ENCODE assay signal across 8 mouse cellular contexts in genomic region chr14:57664822-57665627, GRCm38 (mm10). TPM values are rescaled to one million over a fixed set of nuclear protein-coding genes. Genes with fewer than 3 reads are reported as not detected.
DNase-seq lines count a peak whose midpoint lies in the region; ATAC-seq and TF ChIP-seq lines count a peak whose summit lies in the region.

TSS of gene Xpo4 (minus strand) at chr14:57665430.

- H3K4me1 ChIP-seq in hindbrain, embryonic 11.5 days (replicated peaks; ENCODE audit: control insufficient read depth, insufficient read depth, low read length), result no peaks in the 10 kb centered on the region; the same call in 1 of the 2 replicates
- no peaks in the 10 kb centered on the region; the same call in 1 of the 2 replicates for H3K4me1 ChIP-seq in lung, postnatal 0 days (ENCODE audit: insufficient read depth, low read depth, low read length)

- DNase-seq in NIH3T3 (ENCODE audit: low read depth), result peak; percentile 83
- peak; percentile 86 for DNase-seq in cerebellum, adult 9-11 months
- DNase-seq in frontal cortex, adult 2 months (ENCODE audit: extremely low spot score in 1 of 2, low spot score in 1 of 2), result peak; percentile 52 to 83
- DNase-seq in hindbrain, embryonic 11.5 days (ENCODE audit: low spot score), result peak; percentile 91
- peak; percentile 79 to 87 for DNase-seq in layer of hippocampus, postnatal 10 days (ENCODE audit: low spot score in 2 of 2)
- peak; percentile 88 for DNase-seq in lung, postnatal 0 days (ENCODE audit: low spot score)
- peak; percentile 73 for DNase-seq in ovary, postnatal 10 days (ENCODE audit: low spot score)
- DNase-seq in thymus, postnatal 0 days (ENCODE audit: low spot score), result peak; percentile 89

- H3K9ac ChIP-seq in hindbrain, embryonic 11.5 days (ENCODE audit: low read depth, low read length), result peak within 1 kb of the TSS; percentile 90
- peak within 1 kb of the TSS; percentile 80 for H3K9ac ChIP-seq in lung, postnatal 0 days (replicated peaks; ENCODE audit: low read depth)

- ATAC-seq in hindbrain, embryonic 11.5 days (ENCODE audit: low FRiP score), result peak; percentile 97
- peak; percentile 96 for ATAC-seq in lung, postnatal 0 days

- H3K4me3 ChIP-seq in hindbrain, embryonic 11.5 days (ENCODE audit: low read depth, low read length), result peak within 1 kb of the TSS; percentile 84
- H3K4me3 ChIP-seq in lung, postnatal 0 days (ENCODE audit: low read depth, low read length), result peak within 1 kb of the TSS; percentile 89

- no peak for TF ChIP-seq EP300 in lung, postnatal 0 days (IDR thresholded peaks at IDR 0.05)

- WGBS in hindbrain, embryonic 11.5 days, result under 1% methylated on average over 66 of the region's 80 CpGs
- WGBS in lung, postnatal 0 days, result under 1% methylated on average over 78 of the region's 80 CpGs

- H3K4me2 ChIP-seq in hindbrain, embryonic 11.5 days (replicated peaks; ENCODE audit: low read depth, low read length), result peak within 1 kb of the TSS; percentile 84
- H3K4me2 ChIP-seq in lung, postnatal 0 days (replicated peaks; ENCODE audit: low read depth, low read length), result peak within 1 kb of the TSS; percentile 90

- H3K36me3 ChIP-seq in hindbrain, embryonic 11.5 days (ENCODE audit: control insufficient read depth, insufficient read depth, low read length), result no peaks in the 10 kb centered on the region
- no peaks in the 10 kb centered on the region for H3K36me3 ChIP-seq in lung, postnatal 0 days (ENCODE audit: insufficient read depth, low read length)

- H3K27ac ChIP-seq in hindbrain, embryonic 11.5 days (ENCODE audit: low read depth, low read length), result peak within 1 kb of the TSS; percentile 98
- H3K27ac ChIP-seq in lung, postnatal 0 days (ENCODE audit: low read length), result peak within 1 kb of the TSS; percentile 89

- H3K9me3 ChIP-seq in hindbrain, embryonic 11.5 days (ENCODE audit: control insufficient read depth, low read length), result no peaks in the 10 kb centered on the region
- H3K9me3 ChIP-seq in lung, postnatal 0 days (ENCODE audit: low read length), result no peaks in the 10 kb centered on the region

- peak; percentile 44 for TF ChIP-seq CTCF in lung, postnatal 0 days (IDR thresholded peaks at IDR 0.05)

- H3K27me3 ChIP-seq in hindbrain, embryonic 11.5 days (ENCODE audit: control insufficient read depth, insufficient read depth, low read length), result no peaks in the 10 kb centered on the region
- H3K27me3 ChIP-seq in lung, postnatal 0 days (replicated peaks; ENCODE audit: insufficient read depth, low read length), result no peaks in the 10 kb centered on the region

RNA-seq across cellular contexts. Expression of gene Xpo4, which starts in this region (rescaled TPM):
- 6.8 and 8.0 TPM in 2 replicates for polyA plus RNA-seq in frontal cortex, adult 2 months (2012; rRNA removed)
- polyA plus RNA-seq in hindbrain, embryonic 11.5 days (2014; fragmentation: Nextera tagmentation; extraction: Ambion mirVana), result 31.7 and 32.1 TPM in 2 replicates
- total RNA-seq in layer of hippocampus, postnatal 10 days (2021), result 10 to 100 TPM; 15.2 to 15.5 TPM
- 6.4 and 7.0 TPM in 2 replicates for polyA plus RNA-seq in lung, postnatal 0 days (2015; fragmentation: Nextera tagmentation; extraction: Ambion mirVana)
- 14.0 and 19.6 TPM in 2 replicates for polyA plus RNA-seq in thymus, postnatal 0 days (2015; fragmentation: Nextera tagmentation; extraction: Ambion mirVana)

Comparison
In these comparisons a context has a peak if more than half of its experiments do, and no peak if none do; other contexts are left out.
1. Peak in every context shown above with its lines: DNase-seq, ATAC-seq, H3K4me3 ChIP-seq and H3K27ac ChIP-seq.